Mouse (Mus musculus) C2C12 (cell line): ENCODE measurements around the gene Leo1.

Experiments used
- CEBPB ChIP-seq: IDR thresholded peaks from one replicate; pipeline ENCODE4 v1.6.1; 2011; ENCODE audit warnings: low read depth, mild to moderate bottlenecking, control low read depth, moderate library complexity
- CTCF ChIP-seq: IDR thresholded peaks from one replicate; pipeline ENCODE4 v1.5.1; 2011; ENCODE audit not compliant: control insufficient read depth, insufficient read depth, insufficient read length
- FOSL1 ChIP-seq: IDR thresholded peaks from one replicate; pipeline ENCODE4 v1.8.0; 2011; ENCODE audit warnings: mild to moderate bottlenecking, low read length; ENCODE audit not compliant: poor library complexity, insufficient read depth, severe bottlenecking
- MAX ChIP-seq: IDR thresholded peaks from one replicate; pipeline ENCODE4 v1.6.1; 2011; ENCODE audit warnings: mild to moderate bottlenecking, control low read depth
- MYOD1 ChIP-seq: IDR thresholded peaks from one replicate; pipeline ENCODE4 v1.6.1; 2011; ENCODE audit warnings: low read depth; ENCODE audit not compliant: control insufficient read depth, insufficient read length
- MYOG ChIP-seq: IDR thresholded peaks from one replicate; pipeline ENCODE4 v1.6.1; 2011; ENCODE audit not compliant: control insufficient read depth, insufficient read length; ENCODE audit errors: extremely low read depth
- USF1 ChIP-seq: IDR thresholded peaks from one replicate; pipeline ENCODE4 v1.6.1; 2011; ENCODE audit warnings: low read depth, mild to moderate bottlenecking, control low read depth, moderate library complexity

- TF ChIP-seq CTCF (no peak), USF1 (no peak), CEBPB (no peak), MYOG (no peak), FOSL1 (no peak), MYOD1 (no peak), MAX (no peak)
These were observed 5.4 kb upstream of the Leo1 start for GRCm38 (mm10) chr9:75435918-75436317.
